Mouse (Mus musculus) embryo, embryonic 11 days (tissue): ENCODE results near the gene Rasgrp2.

Source experiments
- DNase-seq: peaks from one replicate; pipeline ENCODE4 v3.0.0-alpha.2; 2015

Rasgrp2 gene

GRCm38 (mm10) chr19:6383470-6383869 lies 15.7 kb upstream of the Rasgrp2 start:
- no peak for DNase-seq

GRCm38 (mm10) chr19:6384128-6384527 lies 15.0 kb upstream of the Rasgrp2 start, which contains the start of gene Pygm:
Gene Pygm, plus strand, starts transcription at chr19:6384399.
- DNase-seq, result peak; percentile 48

- no peak for DNase-seq
Observed at GRCm38 (mm10) chr19:6384954-6385353, 14.2 kb upstream of the Rasgrp2 start.

- no peak for DNase-seq
Observed at GRCm38 (mm10) chr19:6385419-6385818, 13.7 kb upstream of the Rasgrp2 start.

- no peak for DNase-seq
Observed at GRCm38 (mm10) chr19:6385821-6386220, 13.3 kb upstream of the Rasgrp2 start.

- no peak for DNase-seq
Observed at GRCm38 (mm10) chr19:6386234-6386633, 12.9 kb upstream of the Rasgrp2 start.

- DNase-seq, result no peak
Observed at GRCm38 (mm10) chr19:6388006-6388405, 11.1 kb upstream of the Rasgrp2 start.

GRCm38 (mm10) chr19:6389803-6390202 lies 9.3 kb upstream of the Rasgrp2 start:
- DNase-seq, result peak; percentile 61

GRCm38 (mm10) chr19:6390251-6390650 lies 8.9 kb upstream of the Rasgrp2 start:
- DNase-seq, result no peak

- DNase-seq, result no peak
Observed at GRCm38 (mm10) chr19:6392743-6393393, 6.3 kb upstream of the Rasgrp2 start.

- no peak for DNase-seq
Observed at GRCm38 (mm10) chr19:6393637-6394036, 5.5 kb upstream of the Rasgrp2 start.

- no peak for DNase-seq
Observed at GRCm38 (mm10) chr19:6396237-6396636, 2.9 kb upstream of the Rasgrp2 start.

- DNase-seq, result no peak
Observed at GRCm38 (mm10) chr19:6397582-6398249, 1.4 kb upstream of the Rasgrp2 start.

GRCm38 (mm10) chr19:6398447-6399284 lies 474 bp upstream of the Rasgrp2 start:
- DNase-seq, result peak; percentile 79

- DNase-seq, result no peak
Observed at GRCm38 (mm10) chr19:6400096-6401086, 1.3 kb downstream of the Rasgrp2 start.

GRCm38 (mm10) chr19:6401131-6401815 lies 2.1 kb downstream of the Rasgrp2 start:
- DNase-seq, result peak; percentile 78

GRCm38 (mm10) chr19:6401951-6402350 lies 2.8 kb downstream of the Rasgrp2 start:
- no peak for DNase-seq

GRCm38 (mm10) chr19:6403869-6404268 lies 4.7 kb downstream of the Rasgrp2 start:
- DNase-seq, result no peak

- no peak for DNase-seq
Observed at GRCm38 (mm10) chr19:6405433-6405832, 6.3 kb downstream of the Rasgrp2 start.

- DNase-seq, result no peak
Observed at GRCm38 (mm10) chr19:6407109-6407508, 8.0 kb downstream of the Rasgrp2 start.

- DNase-seq, result no peak
Observed at GRCm38 (mm10) chr19:6407816-6408510, 8.8 kb downstream of the Rasgrp2 start.
